Mouse (Mus musculus) lung, adult 18-20 months (tissue): ENCODE results near the gene Polh.

Experiments used
- DNase-seq, 2 experiments: peaks; one replicate each; pipeline ENCODE4 v3.0.0; 2022; ENCODE audit warnings: mixed read lengths in 2 of 2

Gene Polh

GRCm38 (mm10) chr17:46202421-46203071 lies at the start of gene Polh, which contains the start of gene Xpo5:
Polh (minus strand) TSS chr17:46202645.
Xpo5 (plus strand) TSS chr17:46202782.
- peak; percentile 92 to 94 for DNase-seq

- no peak for DNase-seq
Measured at GRCm38 (mm10) chr17:46251174-46251573, 48.7 kb upstream of the Polh start.

- DNase-seq, result no peak
Measured at GRCm38 (mm10) chr17:46248189-46248522, 45.7 kb upstream of the Polh start.

GRCm38 (mm10) chr17:46247512-46248188 lies 45.2 kb upstream of the Polh start, which contains the start of the genes Polr1c and Yipf3:
Polr1c (minus strand) TSS chr17:46248054.
Yipf3 (plus strand) TSS chr17:46248080.
- DNase-seq, result peak; percentile 97

- peak; percentile 81 to 87 for DNase-seq
Measured at GRCm38 (mm10) chr17:46244579-46244978, 42.1 kb upstream of the Polh start.

GRCm38 (mm10) chr17:46243624-46244023 lies 41.2 kb upstream of the Polh start:
- DNase-seq, result no peak

- DNase-seq, result peak; percentile 79 to 86
Measured at GRCm38 (mm10) chr17:46242993-46243392, 40.5 kb upstream of the Polh start.

- peak in 1 of 2 experiments; percentile 54 for DNase-seq
Measured at GRCm38 (mm10) chr17:46242274-46242673, 39.8 kb upstream of the Polh start.

- DNase-seq, result peak in 1 of 2 experiments; percentile 40
Measured at GRCm38 (mm10) chr17:46241471-46241870, 39.0 kb upstream of the Polh start.

- DNase-seq, result no peak
Measured at GRCm38 (mm10) chr17:46239516-46240114, 37.2 kb upstream of the Polh start.

- DNase-seq, result no peak
Measured at GRCm38 (mm10) chr17:46237480-46237879, 35.0 kb upstream of the Polh start.

GRCm38 (mm10) chr17:46237079-46237478 lies 34.6 kb upstream of the Polh start:
- DNase-seq, result no peak

- DNase-seq, result no peak
Measured at GRCm38 (mm10) chr17:46236067-46236466, 33.6 kb upstream of the Polh start.

- DNase-seq, result no peak
Measured at GRCm38 (mm10) chr17:46227576-46227975, 25.1 kb upstream of the Polh start.

- DNase-seq, result no peak
Measured at GRCm38 (mm10) chr17:46221601-46222000, 19.2 kb upstream of the Polh start.

GRCm38 (mm10) chr17:46210550-46210949 lies 8.1 kb upstream of the Polh start:
- DNase-seq, result no peak

GRCm38 (mm10) chr17:46206676-46207075 lies 4.2 kb upstream of the Polh start:
- DNase-seq, result no peak

- DNase-seq, result peak in 1 of 2 experiments; percentile 30
Measured at GRCm38 (mm10) chr17:46203078-46203477, 633 bp upstream of the Polh start.

- no peak for DNase-seq
Measured at GRCm38 (mm10) chr17:46201151-46201550, 1.3 kb downstream of the Polh start.

GRCm38 (mm10) chr17:46188829-46189228 lies 13.6 kb downstream of the Polh start:
- no peak for DNase-seq

GRCm38 (mm10) chr17:46182273-46182672 lies 20.2 kb downstream of the Polh start:
- DNase-seq, result no peak

GRCm38 (mm10) chr17:46170538-46170937 lies 31.9 kb downstream of the Polh start:
- DNase-seq, result peak in 1 of 2 experiments; percentile 31

- DNase-seq, result no peak
Measured at GRCm38 (mm10) chr17:46168768-46169167, 33.7 kb downstream of the Polh start.

- DNase-seq, result no peak
Measured at GRCm38 (mm10) chr17:46168318-46168717, 34.1 kb downstream of the Polh start.
